Mouse (Mus musculus) brain, embryonic 18.5 days (tissue): ENCODE results near the gene Slc7a11.
A peak's percentile ranks its signal among the peaks of the same experiment; 100 is the strongest.

Experiments used
- DNase-seq: peaks from one replicate; pipeline ENCODE4 v3.0.0-alpha.2; 2012; ENCODE audit warnings: low read depth, low spot score

The Slc7a11 gene

DNA sequence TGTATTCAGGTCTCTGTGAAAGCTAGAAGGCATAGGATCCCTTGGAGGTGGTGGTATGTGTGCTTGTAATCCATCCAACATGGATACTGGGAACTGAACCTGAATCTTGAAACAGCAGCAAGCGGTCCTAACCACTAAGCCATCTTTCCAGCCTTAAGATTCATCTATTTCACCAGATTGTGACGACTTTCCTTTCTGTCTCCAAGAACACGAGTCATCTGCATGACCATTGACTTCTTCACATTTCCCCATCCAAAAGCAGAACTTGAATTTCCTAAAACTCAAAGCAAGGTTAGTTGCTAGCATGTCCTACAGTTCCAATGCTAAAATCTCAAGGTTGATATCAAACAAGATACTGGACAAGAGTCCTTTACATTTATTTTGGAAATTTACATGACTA is 37.5 kb downstream of the Slc7a11 start:
- no peak for DNase-seq

DNA sequence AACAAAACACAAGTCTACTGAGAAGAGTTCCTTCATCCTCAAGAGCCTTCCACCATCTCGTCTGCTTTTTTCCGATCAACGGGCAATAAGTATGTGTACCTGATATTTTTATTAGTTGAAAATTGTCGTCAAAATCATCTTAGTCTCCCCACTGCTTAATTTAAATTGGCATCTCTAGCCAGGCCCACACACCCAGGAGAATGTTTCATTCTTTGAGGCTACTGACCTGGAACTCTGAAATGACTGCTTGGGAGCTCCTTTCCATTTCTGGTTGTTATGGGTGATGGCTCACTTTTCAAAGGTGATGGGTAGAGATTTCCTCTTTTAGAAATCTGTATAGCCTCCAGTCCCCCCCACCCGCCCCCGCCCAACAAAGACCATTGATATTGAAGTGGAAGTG is 54.6 kb downstream of the Slc7a11 start:
- no peak for DNase-seq

DNA sequence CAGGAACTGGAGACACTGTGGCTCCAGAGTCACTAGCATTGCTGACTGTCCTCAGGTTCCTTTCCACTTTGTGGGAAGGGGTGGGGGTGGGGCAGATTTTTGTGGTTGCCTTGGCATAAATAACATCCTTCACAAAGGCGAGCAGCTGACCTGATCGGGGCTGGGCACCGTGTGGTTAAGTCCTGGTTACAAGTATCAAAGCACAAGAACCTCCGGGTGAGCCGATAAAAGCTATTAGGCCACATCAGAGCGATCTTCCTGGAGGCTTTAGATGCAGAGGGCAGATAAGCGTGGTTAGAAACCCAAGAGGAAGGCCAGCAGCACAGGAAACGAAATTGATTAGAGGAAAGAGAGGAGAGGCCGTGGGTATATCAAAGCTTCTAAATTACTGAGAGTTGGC is 55.1 kb downstream of the Slc7a11 start:
- DNase-seq, result no peak

DNA sequence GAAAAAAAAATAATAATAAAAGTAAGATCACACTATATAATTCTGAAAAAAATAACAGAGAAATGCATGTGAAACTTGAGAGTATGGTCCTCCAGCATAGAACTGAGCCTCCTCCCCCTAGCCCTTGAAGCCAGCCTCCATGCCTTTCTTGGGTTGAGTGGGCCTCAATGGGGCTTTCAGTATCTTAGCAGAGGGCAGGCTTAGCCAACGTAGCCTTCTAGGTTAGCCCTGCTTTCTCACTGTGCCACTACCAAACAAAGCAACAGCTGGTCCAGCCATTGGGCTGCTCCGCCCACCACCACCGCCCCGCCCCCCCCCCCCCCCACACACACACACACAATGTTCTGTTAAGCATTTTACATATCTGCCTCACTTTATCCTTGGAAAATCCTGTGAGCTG is 56.1 kb downstream of the Slc7a11 start:
- DNase-seq, result no peak

DNA sequence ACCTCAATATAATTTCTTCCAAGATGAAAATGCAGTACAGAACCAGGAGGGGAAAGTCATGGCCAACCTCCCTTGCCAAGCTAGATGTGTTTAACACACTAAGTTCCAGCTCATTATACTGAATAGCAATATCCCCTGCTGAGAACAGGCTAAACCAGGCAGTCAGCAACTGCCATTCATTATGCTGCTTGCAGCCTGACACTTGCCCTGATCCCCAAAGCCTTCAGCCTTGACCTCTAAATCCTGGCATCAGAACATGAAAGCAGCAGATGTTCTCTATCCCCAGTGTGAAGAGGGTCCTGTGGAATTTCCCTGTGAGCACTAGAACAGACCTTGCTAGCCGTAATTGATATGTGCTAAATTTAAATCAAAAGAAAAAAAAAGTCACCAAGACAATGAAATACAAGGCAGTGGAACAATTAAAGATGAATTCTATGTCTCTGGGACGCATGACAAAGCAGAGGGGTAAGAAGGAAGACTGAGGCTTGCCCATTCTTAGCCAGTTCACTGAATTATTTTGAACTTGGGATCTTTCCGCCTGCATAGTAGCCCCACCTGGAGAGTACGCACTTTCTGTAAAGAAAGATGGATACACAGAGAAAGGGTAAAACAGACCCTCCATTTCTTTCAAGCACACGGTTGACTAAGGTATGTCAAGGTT is 56.7 kb downstream of the Slc7a11 start:
- no peak for DNase-seq

DNA sequence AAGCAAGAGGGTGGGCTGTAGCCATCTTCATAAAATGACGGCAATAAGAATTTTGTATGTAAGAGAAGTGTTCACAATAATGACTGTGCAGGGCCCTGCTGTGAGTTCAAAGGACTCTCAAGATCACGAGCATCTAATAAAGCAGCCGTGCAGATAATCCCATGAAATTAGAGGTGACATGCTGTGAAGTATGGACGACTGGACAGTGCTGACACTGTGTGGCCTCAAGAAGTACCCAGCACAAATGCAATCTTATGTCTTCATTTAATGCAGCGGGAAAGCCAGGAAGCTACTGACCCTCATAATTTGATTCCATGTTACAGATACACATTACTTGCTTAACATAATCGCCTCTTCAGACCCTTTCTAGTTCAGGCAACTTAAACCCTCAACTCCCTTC is 57.3 kb downstream of the Slc7a11 start:
- no peak for DNase-seq

DNA sequence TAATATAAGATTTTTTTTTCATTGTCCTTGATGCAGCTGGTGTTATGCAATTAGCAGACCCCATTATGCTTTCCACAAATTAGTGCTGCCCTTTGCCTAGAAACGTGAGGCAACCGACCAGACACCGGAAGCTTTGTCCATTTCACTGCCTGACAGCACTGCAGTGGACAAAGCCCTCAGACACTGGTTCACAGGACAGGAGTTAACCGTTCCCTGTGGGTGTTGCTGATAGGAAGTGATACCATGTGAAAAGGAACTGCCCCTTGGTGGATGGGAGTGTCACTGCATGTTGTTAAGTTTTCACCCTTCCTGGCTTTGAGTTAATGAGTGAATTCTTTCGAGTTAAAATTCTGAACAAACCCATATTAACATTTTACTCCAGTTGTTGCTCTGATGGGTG is 60.7 kb downstream of the Slc7a11 start:
- no peak for DNase-seq

DNA sequence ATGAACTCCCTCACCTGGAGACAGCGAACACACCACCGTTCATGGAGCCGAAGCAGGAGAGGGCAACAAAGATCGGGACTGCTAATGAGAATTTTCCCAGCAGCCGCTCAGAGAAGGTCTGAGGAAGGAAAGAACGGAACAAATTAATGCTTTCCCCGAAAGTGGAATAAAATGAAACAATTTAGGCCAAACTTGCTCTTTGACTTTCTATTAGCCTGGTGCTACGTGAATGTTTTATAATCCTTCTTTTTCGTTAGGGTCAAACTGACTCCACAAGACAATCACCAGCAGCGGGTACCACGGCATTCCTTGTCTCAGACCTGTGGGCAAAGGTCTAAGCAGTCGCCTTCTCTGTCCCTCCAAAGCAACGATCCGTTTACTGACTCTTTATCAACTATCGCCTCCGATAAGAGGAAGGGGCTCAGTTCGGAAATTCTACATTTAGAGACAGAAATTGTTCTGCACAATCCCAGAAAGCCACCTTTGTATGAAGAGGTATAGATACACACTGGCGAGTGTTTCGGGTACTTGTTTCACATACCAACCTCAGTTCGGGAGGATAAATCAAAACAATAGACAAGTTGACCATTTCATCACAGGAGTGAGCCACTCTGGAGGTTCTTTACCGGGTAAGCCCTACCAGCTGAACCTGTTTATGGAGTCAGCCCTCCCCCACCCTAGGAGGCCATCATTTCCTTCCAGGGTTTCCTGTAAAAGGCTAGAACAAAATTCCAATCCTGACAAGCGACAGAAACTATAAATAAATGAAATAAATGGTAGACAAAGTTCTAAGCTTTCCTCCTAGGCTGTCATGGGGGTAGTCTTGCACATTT is 61.3 kb downstream of the Slc7a11 start:
- no peak for DNase-seq

DNA sequence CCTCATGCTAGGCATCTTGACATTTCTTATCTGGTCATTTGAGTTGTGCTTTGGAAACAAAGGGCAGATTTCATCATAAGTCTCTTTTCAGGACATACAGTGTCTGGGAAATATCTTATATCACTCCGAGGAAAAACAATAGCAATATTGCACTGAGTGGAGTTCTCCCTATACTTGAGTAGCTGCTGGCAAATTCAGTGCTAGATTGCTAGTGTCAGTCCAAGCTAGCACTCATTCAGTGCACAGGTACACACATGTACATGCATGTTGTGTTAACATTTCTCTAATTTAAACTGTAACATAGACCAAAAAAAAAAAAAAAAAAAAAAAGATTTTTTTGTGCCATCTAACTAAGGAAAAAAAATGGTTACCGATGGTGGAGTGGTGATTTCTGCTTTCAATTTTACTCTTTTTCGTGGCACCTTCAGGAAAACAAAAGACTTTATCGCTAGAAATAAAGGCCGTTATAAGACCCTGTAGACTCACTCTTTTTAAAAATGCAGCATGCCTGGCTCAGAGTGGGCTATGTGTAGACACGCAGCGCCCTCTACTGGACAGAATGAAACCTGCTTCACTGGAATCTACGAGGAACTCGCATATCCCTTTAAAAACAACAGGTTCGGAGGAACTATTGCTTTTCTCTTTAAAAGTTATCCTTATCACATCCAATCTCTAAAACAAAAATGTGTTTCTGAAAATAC is 62.1 kb downstream of the Slc7a11 start:
- peak; percentile 80 for DNase-seq

DNA sequence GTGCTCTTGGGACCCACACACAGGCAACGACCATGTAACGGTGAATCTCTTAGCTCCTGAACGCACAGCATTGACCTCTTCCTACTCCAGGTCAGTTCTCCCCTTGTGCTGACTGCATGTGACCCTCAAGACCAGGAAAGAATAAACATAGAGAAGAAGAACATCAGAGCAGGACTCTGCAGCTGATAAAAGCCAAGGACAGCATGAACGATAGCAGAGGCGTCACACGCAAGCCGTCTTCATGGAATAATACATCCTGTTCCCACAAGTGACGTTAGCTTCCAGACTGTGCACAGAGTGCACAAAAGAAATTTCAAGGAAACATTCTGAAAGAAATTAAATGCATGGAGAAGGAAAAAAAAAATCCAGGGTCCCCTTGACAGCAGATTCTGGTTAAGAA is 63.5 kb downstream of the Slc7a11 start:
- no peak for DNase-seq

DNA sequence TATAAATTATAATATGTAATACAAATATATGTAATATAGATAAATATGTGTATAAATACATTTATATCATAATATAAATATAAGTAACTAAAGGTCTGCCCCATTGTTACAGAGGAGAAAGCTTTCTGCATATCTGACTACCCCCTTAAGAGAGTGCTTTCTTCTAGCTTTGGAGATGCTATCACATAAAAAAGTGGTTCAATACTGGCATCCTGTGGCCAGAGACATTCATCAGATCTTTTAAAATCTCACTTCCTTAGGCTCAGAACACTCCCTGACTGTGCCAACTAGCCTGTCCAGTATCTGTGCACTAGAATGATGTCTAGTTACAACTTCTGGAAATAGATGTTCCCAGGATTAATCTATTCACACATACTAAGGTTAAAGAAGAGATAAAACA is 67.9 kb downstream of the Slc7a11 start:
- peak; percentile 39 for DNase-seq

DNA sequence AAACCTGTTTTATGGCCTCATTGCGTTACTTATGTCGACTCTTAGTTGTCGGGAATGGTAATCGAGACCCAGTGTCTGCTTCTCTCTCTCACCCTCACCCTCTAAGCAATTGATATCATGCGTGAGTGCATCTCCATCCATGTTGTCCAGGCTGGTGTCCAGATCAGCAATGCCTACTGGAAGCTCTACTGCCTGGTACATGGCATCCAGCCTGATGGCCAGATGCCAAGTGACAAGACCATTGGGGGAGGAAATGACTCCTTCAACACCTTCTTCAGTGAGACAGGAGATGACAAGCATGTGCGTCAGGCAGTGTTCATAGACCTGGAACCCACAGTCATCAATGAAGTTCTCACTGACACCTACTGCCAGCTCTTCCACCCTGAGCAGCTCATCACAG is 73.6 kb downstream of the Slc7a11 start:
- no peak for DNase-seq

DNA sequence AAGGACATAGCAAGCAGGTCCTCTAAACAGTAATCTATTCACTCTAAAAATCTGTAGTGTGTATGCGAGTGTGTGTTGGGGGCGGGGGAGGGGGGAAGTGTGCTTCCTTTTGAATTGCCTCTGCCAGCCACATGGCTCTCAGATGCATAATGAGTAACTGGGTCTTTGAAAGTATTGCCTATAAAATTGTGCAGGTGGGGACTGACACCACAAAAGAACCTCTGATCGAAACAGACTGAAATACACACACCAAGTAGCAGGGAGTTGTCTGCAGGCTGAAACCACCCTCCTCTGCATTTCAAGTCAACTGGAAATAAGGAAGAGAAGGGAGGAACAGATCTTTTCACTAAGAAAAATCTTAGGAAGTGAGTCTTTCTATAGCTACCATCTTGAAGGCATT is 76.2 kb downstream of the Slc7a11 start:
- no peak for DNase-seq

DNA sequence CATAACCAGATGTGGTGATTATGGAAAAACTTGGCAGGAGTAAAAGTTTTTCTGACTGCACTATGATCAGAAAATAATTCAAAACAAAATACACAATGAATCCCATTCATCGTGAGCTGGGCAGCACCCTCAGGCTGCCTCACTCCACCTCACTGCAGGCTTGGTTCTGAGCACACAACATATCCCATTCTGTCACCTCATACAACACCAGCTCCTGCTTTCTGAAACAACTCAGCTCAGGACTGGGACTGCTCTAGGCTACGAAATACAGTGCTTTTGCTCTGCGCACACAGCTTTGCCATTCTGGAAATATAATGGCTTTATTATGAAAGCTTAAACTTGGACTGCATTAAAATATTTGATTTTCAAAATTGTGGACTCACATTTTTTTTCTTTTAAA is 79.8 kb downstream of the Slc7a11 start:
- DNase-seq, result no peak

DNA sequence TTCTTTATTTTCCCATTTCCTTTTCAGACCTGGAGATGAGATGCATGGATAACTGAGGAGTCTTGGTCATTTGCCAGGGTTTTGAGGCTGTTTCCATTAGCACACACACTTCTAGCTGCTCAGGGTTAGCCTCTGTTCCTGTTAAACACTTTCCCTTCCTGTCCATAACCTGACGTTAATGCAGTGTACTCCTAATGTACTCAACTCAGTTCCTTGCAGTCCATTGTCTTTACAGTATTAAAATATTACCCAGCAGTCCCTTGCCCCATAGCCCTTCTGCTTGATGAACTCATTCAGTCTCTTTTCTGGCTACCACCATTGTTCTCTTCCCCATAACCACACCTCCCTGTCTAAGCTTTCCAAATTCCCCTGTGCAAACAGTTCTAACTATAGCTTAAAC is 96.3 kb downstream of the Slc7a11 start:
- DNase-seq, result no peak

DNA sequence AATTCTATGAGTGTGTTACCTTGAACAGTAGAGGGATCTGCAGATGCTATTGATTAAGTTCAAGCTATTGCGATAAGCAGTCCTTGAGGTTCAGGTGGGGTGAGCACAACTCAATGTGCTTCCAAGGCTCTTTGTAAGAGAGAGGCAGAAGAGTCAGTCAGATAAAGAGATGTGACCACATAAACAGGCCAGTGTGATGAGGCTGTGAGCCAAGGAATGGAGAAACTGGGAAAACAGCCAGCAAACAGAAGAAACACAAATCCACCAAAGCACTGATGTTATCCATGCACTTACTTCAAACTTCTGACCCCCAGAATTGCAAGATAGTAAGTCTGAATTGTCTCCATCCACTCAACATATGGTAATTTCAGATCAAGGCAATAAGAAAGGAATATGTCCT is 99.0 kb downstream of the Slc7a11 start:
- no peak for DNase-seq

DNA sequence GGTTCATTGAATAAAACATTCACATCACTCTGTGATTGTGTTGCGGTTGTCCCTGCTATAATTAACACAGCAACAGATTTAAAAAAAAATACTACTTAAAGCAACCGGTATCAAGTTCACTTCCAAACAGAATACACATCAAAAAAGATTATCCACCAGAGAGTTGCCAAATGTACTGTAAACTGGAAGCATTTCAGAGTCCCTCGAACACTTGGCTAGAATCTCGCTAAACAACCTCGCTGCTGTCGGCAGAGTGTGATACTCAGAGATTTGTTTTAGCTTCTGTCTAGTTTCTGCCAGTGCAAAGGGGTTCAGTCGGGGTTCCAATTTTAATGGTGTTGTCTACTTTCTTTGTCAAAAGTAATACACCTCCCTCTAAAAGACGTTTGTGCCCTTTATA is 118.9 kb downstream of the Slc7a11 start:
- DNase-seq, result no peak

DNA sequence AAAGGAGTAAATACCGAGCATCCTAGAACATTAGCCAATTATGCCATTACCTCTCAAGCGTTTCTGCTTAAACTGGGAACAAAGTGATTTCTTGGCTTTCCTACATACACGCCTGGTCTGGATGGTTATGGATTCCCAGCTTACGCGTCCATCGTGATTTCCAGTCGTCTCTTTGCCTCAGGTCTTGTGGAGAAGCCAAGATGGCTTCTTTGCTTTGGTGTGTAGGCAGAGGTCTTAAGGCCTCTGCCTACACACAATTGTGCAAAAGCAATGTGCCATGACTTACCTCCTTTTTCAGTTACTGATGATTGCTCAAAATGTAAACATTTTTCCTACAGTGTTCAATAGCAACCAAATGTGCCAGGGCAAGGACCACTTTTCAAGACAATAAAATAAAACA is 119.5 kb downstream of the Slc7a11 start:
- DNase-seq, result no peak

DNA sequence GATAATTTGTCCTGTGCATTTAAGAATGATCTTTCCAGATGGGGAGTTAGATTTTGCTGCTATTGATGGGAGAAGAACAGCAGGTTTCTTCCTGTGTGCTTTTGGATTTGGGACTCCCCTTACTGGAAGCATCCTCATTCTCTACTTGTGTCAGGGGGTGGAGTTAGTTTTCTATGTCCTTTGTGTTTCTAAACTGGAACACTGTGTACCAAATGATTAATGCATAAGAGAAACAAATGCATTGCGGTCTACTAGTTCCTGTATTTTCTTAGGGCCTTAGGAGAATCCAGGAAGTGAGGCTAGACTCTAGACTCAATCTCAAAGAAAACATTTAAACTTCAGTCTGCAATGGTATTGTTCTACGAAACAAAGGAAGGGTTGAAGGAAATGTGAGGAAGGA is 122.6 kb downstream of the Slc7a11 start:
- no peak for DNase-seq

DNA sequence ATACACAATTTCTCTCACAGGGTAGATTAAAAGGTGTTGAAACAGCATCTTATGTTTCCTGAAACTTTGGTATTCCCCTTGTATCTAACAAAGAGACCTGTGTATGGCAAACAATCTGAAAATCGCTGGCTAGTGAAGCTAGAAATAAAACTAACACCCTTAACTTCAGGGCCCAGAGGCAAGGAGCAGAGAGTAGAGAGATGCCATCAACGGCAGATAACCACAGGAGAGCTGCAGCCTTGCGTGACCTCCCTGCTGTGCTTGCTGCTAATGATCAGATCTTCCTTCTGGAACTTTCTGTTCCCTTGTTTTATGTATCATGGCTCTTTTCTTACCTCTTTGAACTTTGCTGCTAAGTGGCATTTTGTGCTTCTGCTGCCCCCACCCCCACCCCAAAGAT is 125.3 kb downstream of the Slc7a11 start:
- DNase-seq, result no peak

DNA sequence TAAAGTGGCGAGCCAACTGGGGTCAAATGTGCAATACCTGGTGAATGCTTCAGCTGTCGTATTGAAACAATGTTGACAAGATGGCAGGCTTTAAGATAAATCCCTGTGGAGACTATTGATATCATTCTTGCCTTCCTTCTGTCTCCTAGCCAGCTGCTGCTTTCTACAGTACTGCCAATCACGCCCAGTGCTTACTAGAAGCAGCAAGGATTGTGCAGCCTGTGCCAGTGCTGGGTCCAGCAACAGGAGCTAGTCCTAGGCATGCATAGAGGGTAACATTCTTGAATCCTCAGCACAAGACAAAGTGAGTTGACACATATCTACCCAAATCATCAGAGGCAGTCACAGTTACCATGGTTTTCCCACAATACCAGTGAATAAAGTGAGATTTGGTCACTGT is 129.6 kb downstream of the Slc7a11 start:
- DNase-seq, result no peak

DNA sequence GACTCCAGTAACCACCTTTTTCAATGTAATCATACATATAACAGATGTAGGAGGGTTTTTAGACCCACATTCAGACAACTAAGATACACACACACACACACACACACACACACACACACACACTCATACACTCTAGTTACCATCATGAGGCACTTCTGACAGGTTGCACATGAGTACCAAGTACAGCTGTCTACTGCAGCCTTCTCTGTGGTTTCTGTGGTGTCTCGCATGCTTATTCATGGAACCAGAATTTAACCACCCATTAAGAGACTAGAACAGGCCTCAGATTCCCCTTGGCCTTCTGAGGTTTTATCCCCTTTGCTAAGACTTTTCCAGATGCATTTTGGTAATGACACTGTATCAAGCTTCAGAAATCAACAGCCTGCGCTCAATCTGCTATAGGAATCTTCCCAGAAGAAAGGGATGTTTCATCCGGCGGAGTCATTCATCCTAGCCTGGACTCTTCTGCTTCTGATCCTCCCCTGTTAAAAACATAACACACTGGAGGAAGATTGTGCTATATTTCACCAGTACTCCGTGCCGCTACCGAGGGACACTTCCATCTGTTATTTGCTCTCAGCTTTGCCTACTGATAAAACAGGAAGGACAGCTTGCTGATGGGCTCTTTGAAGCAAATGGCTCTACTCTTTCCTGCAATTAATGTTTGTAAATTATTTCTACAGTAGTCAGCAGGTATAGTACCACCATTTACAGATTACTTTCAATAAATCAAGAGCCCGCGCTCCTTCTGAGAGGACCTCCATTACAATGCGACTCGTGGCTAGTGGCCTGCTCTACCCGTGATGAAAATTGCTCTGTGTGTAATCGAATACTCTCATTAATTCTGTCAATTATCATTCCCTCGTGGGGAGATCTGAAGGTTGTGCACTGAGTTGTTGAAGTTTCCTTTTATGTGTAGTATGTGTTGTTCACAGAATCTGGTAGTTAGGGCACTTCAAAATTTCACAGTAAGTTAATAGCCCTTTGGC is 135.8 kb downstream of the Slc7a11 start:
- DNase-seq, result no peak
